Mouse (Mus musculus) MEL-GATA-1-ER (cell line): ENCODE results near the gene Acot11.
"Not testable (repeated sequence)": the region's sequence is repeated elsewhere in the genome, so short reads cannot be mapped to it uniquely, and the experiment has no call there.

Experiments used
- DNase-seq: peaks from one replicate; pipeline ENCODE4 v3.0.0-alpha.2; 2012; ENCODE audit warnings: low read depth; ENCODE audit errors: extremely low read depth

Gene Acot11

DNA sequence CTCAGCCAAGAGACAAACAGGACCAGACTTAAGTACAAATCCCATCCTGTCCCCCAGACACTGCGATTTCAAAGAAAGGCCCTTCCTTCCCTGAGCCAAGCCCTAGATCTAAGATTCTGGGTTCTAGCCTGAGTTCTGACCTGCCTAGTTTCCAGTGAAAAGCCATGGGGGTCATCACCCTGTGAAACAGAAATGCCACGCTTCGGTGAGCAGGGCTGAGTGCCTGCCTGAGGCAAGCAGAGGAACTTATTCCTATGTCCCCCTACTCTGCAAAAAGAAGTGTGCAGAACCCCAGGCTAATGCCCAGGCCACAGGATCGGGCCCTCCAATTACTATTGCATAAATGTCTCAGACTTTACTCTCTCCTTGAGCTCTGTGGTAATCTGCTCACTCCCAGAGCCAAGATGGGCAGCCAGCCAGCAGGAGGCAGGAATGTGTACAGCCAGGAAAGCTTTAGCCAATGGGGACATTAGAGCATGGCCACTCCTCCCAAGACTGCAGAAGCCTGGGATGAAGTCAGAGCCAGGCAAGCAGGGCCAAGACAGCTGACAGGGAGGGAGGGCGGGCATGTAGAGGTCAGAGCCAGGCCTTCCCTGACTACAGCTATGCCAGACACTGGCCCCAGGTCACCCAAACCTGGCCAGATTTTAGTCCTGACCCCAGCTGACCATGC is 26.5 kb downstream of the Acot11 start:
- DNase-seq, result no peak

DNA sequence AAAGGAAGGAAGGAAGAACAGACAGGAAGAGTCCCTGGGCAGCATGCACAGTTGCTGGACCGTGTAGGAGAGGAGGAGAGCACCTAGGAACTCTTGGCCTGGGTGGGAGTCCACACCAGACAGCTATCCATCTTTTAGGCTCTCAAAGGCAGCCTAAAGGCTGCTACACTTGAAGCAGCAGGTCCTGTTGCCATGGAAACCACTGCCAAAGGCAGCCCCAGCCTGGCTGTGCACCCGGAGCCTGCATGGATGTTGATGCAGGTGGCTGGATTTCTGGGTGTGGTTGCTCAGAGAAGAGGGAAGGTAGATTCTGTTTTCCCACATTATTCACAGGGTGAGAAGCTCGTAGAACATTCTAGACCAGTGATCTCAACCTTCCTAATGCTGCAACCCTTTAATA is 27.8 kb downstream of the Acot11 start:
- no peak for DNase-seq

DNA sequence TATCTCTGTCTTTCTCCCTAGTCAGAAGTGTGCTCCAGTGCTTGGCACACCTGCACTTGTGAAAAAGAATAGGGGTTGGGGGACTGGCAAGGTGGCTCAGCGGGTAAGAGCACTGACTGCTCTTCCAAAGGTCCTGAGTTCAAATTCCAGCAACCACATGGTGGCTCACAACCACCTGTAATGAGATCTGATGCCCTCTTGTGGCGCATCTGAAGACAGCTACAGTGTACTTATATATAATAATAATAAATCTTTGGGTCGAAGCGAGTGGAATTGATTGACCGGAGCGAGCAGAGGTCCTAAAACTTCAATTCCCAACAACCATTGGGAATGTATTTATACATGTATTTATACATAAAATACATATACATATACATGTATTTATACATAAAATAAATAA is 29.0 kb downstream of the Acot11 start:
- not testable (repeated sequence) for DNase-seq

DNA sequence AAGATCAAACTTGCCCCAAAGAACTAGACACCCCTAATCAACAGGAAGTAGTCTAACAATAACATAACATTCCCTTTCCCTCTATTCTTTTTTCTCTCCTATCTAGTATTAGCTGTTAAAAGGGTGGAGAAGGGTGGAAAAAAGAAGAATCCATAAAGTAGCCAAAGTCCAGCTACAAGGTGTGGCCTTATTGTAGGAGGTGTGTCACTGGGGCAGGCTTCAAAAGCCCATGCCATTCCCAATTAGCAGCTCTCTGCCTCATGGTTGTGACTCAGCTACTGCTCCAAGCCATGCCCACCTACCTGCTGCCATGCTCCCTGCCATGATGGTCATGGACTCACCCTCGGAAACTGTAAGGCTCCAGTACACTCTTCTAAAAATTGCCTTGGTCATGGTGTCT is 32.2 kb downstream of the Acot11 start:
- no peak for DNase-seq

DNA sequence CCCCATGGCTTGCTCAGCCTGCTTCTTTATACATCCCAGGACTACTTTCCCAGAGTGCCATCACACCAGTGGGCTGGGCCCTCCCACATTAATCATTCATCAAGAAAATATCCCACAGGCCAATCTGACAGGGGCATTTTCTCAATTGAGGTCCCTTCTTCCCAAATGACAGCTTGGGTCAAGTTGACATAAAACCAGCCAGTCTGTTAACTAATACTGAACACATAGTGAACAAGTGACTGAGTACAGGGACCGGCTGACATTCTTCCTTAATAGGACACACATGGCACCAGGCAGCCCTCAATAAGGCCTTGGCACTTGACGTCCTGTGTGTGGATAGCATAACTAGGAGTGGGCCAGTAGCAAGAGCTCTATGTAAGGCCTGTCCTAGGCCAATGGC is 35.5 kb downstream of the Acot11 start:
- no peak for DNase-seq

DNA sequence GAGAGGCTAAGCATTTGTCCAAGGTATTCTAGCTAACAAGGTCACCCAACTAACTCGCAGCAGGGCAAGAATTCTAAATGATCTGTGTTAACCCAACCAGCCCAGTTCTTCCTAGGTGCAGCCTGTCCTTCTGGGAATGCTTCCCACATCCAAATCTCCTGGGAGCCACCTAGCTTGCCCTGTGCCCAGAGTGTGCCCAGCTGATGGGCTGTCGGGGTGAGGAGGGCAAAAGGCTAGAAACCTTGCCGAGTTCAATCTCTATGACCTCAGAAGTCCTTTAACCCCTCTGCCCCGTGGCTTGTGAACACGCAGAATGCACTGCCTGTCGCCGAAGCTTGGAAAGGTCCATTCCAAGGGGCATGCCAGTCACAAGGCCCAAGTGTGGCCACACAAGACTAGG is 40.6 kb downstream of the Acot11 start:
- DNase-seq, result no peak

DNA sequence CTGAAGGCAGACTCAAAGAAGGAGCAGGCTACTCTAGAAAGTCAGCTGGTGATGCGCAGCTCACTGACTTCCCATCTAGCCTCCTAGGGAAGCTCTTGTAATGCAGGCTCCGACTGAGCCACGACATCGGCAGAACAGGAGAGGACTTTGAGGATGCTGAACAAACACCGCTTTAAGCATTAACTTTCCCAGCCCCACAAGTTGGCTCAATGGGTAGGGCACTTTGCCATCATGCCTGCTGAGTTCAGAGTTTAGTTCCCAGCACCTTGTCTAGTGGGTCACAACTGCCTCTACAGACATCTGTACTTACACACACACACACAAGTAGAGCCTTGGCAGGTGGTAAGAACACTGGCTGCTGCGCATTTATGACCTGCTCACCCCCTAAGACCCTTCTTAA is 53.1 kb downstream of the Acot11 start:
- no peak for DNase-seq

DNA sequence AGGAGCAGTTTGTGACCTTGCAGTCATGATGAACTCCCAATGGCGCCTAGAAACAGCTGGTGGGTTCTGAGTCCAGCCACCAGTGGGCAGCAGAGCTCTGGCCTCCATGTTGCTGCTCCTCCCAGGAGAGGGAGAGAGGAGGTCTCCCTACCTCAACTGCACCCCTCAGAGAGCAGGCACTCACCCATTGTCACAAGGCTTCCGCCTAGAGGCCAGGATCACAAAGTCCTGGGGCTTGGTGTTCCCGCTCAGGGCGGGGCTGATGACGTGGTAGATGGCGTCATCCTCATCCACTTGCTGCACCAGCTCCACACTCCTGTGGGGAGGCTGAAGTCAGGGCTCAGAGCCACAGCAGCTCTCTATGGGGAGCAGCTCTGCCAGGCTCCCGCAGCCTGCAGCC is 55.1 kb downstream of the Acot11 start:
- no peak for DNase-seq

DNA sequence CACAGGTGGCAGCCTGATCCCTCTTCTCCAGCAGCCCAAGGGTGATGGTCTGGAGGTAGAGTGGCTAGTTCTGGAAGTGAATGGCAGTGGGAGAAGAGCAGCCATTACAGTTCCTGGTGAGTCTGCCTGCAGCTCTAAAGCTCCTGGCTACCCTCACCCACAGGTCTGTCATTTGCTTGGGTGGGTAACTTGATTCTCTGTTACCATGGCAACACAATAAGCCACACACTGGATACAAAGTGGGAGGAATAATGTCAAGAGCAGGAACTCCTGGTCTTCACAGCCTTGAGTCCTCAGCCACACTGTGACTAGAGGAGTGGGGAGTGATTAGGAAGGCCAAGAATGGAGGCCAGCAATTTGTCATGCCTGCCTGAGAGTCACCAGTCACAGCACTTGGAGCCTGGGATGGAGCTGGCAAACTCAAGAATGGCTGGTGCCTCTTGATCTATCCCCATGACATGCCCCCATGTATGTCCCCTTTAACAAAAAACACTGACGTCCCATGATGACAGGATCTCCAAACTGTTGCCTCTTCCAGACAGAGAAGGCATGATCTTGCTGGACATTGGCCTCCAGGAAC is 57.7 kb downstream of the Acot11 start:
- DNase-seq, result no peak

DNA sequence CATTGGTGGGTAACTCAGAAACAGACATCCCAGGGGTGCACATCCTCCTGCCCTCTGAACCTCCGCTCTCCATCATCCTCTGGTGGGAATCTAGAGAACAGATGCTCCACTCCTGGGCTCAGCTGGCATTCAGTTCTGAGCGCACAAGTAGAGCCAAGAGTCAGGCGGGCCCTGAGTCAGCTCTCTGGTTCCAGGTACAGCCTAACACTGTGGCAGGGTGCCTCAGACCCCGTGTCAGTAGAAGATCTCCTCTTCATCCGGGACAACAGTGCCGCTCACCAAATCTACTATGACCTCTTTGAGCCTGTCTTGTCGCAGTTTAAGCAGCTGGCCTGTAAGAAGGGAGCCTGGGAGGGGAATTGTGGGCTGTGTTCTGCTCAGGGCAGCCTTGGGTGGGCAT is 58.9 kb downstream of the Acot11 start:
- no peak for DNase-seq

DNA sequence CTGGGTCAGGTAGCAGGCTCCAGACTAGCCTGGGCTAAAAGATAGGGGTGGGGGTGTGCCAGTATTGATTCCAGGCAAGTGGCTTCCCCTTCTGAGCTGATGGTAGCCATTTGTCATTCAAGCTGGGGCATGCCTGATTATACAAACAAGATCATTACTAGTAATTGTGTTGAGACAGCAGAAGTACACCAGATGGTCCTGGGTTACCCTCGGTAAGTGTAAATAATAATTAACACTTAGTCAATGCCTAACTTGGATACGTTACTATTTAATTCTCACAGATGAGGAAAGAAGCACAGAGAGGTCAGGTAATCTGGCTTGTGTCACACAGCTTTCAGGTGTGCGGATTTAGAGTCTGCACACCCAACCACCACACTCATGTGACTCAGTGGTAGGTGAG is 66.9 kb downstream of the Acot11 start:
- DNase-seq, result no peak

DNA sequence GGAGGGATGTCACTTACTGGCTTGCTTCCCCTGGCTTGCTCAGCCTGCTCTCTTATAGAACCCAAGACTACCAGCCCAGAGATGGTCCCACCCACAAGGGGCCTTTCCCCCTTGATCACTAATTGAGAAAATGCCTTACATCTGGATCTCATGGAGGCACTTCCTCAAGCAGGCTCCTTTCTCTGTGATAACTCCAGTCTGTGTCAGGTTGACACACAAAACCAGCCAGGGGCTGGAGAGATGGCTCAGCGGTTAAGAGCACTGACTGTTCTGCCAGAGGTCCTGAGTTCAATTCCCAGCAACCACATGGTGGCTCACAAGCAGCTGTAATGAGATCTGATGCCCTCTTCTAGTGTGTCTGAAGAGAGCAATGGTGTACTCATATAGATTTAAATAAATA is 67.9 kb downstream of the Acot11 start:
- DNase-seq, result not testable (repeated sequence)

DNA sequence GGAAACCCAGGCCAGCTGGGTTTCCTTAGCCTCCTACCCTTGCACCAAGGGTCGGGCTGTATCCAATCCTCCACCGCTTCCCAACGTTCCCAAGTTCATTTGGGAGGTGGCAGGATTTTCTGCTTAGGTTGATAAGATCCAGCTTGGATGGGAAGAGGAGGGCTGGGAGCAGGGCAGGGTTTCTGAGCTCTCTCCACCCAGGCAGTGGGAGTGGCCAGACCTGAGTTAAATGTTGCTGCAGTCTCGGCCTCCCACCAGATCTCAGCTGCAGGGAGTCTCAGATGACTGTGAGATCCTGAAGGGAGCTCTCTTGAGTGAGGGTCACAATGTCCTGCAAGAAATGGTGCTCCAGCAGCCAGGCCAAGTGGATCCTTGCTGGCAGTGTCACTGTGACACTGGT is 71.2 kb downstream of the Acot11 start, which contains the start of gene Fam151a:
Gene Fam151a (plus strand): TSS at position 254 of the 400 bp plus-strand sequence.
- no peak for DNase-seq

DNA sequence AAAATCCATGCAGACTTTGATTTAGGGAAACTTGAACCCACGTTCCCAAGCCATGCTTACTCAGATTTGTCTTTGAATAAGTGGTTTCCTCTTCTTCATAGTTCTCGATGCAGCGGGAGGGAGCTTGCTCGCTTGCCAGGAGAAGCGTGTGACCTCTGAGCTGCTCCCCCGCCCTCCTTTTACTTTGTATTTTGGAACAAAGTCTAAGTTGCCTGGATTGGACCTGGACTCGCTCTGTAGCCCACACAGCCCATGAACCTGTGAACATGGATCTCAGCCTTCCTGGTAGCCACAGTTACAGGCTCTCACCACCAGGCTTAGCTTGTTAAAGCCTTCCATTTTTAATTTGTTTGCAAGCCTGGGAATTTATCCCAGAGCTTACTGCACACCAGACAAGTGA is 74.0 kb downstream of the Acot11 start, which contains the start of gene Mroh7:
Gene Mroh7 (minus strand): TSS at position 112 of the 400 bp plus-strand sequence.
- DNase-seq, result no peak

DNA sequence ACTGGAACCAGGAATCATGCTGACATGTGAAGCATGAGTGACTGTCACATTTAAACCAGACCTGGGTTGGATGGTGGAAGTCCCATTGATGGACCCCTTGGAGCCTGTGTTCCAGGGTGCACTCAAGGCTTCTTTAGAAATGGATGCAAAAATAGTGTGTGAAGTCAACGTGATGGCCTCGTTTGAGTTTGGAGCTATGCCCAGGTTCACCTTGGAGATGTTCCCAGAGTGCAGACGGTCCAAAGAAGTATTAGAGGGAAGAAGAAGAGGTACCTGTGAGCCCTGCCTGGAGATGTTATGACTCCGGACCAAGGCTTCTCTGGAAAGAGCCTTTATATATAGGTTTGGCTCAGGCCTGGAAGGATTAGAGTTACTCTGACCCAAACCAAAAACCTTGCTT is 84.2 kb downstream of the Acot11 start:
- no peak for DNase-seq

DNA sequence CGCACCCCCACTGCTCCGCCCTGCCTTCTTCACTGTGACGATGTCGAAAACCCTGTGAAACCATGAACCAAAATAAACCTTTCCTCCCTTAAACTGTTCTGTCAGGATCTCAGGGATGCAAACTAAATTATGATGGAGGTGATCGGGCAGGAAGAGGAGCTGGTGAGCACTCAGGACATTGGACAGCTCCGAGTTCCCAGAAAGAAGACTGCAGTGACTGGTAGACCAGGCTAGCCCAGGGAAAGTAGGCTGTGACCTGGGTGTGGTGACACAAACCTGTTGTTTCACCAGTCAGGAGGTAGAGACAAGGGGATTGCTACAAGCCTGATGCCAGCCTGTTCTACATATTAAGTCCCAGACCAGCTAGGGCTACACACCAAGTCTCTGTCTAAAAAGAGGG is 91.2 kb downstream of the Acot11 start:
- no peak for DNase-seq

DNA sequence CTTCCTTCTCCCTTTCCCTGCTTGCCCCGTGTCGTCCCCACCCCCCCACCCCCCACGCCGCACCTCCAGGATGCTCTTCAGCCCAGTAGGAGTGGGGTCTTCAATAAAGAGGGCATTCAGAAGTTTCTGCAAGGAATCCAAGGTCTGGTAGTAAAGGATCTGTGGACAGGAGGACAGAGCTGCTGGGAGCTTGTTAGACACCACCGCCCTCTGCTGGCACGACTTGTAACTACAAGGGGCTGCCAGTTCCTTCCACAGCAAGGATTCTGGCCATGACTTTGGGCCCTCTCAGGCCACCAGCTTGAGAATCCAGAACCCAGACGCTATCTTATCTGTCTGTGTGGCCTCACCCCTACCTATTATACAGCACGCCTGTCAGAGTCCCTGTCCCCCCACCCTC is 96.4 kb downstream of the Acot11 start:
- peak; percentile 33 for DNase-seq

DNA sequence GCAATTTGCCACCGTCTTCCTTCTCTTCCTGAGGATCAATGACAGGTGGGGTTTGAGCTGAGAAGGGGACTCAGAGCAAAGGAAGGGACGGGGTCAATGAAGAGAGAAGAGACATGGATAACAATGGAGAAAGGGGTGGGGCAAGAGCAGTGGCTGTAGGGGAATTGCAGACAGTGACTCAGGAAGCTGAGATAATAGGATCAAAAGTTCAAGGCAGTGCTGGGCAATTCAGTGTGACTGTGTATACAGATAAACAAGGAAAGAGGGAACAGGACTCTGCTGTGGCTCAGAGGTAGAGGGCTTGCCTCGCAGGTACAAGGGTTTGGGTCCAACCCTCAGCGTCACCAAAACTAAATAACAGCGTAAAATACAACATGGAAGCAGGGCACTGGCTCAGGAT is 96.8 kb downstream of the Acot11 start:
- no peak for DNase-seq

DNA sequence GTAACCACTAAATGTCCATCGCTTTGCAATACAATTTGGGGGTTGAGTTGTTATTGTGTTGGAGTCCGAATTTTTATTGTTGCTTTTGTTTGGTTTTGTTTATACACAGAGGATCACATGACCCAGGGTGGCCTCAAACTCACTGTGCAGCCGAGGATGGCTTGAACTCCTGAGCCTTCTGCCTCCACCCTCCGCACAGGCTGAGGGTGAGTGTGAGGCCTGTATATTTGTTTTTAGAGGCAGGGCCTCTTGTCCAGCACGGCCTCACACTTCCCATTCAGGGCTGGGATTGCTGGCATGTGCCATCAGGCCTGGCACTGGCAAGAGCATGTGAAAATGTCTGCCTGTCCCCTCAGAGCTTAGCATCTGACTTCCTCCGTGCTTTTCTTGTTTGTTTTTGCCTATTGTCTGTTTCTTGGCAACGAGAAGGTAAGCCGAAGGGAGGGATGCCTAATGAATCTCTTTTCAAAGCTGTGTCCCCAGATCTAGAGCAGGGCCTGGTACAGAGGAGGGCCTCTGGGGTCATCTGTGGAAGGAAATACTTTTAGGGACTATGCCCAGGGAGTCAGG is 99.6 kb downstream of the Acot11 start:
- DNase-seq, result no peak

DNA sequence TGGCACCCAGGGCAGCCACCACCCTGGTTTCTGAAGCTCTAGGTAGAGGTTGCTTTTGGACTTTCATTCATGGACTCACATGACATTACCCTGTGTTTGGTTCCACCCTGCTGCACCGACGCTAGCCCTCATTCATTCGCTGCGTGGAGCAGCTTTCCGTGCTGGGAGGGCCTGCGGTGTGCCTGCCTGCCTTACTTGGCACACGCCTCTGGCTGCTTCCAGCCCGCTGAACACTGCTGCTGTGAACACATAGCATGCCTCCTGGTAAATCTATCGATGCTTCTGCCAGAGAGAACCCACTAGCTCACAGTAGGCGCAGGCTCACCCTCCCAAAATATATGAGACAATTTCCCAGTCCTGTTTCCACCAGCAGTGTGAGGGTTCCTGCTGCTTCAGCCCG is 100.4 kb downstream of the Acot11 start:
- DNase-seq, result no peak

DNA sequence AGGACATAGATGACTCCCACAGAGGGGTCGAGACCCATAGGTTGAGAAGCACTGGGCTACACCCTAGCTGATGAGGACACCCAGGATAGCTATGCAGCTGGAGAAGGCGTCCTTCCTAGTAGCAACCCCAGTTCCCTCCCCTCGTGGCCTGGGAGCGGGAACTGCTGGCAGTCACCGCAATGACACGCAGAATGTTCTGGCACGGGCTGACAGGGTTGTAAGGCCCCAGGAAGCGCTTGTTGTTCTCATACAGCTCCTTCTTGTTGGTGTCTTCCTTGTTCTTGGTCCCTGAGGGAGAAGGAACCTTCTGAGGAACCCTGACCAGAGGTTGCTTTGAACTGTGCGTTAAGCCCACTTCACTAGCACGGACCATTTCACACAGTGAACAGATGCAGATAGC is 100.8 kb downstream of the Acot11 start:
- DNase-seq, result no peak

DNA sequence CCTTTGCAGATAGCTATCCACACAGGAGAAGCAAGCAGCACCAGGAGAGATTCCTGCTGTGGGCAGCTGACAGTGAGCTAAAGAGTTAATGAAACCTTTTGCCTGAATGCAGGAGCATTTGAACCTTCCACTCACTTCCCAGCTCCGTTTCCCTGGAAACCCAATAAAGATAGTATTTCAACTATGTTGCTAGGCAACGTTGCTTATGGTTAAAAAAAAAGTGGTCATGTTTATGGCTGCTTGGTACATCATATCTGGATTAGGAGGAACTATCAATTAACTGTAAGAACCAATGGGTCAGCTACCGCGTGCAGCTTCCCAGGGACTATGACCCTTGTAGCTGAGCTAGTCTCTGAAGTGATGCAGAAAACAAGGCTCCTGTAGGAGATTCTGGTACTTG is 104.0 kb downstream of the Acot11 start:
- no peak for DNase-seq

DNA sequence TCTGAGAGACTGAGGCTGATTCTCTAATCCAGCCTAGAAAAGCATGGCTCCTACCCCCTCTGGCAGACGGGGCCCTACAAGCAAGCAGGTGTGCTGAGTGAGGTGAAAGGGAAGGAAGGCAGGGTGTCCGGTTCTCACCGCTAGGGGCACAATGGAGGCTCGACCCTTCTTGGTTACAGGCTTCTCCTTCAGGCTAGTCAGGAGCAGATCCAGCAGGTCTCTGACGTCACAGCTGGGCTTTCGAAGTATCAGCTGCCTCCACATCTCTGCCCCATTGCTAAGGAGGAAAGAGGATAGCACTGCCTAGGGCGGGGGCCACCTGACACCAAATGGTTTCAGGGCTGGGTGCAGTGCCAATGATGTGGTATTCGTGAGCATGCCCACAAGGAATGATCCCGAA is 104.8 kb downstream of the Acot11 start:
- no peak for DNase-seq
